Mouse (Mus musculus): ENCODE results near the gene M1ap.

The M1ap gene

DNA sequence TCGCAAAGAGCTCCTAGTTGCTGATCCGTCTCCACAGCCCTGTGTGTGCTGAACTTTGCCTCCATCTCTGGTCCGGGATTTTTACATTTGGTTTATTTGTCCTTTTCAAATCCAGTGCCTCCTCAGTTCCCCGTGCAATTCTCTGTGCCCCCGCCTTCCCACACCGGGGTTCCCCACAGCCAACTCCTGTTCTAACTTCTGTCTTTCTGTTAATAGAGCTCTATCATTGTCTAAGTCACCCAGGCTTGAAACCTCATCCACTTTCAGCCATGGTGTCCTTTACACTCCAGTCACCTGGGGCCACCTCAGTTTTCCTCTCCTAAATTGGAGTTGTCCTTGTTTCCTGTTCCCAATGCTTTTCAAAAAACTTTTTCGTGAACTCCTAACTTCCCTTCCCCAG, 64.6 kb downstream of the M1ap start:
- DNase-seq: no peak

DNA sequence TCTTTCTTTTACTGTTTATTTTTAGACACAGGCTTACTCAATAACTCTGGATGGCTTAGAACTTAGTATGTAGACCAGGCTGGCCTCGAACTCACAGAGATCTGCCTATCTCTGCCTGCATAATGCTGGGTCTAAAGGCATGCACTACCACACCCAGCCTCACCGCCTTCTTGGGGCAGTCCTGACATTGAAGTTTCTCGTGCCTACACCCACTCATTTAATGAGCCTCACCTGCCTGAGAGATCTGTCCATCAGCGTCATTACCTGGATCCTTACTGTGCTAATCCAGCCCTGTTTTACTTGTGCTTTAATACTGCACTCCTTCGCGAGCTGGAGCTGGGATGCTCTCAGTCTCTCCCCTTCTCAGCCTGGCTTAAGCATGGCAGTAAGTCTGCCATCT, 65.1 kb downstream of the M1ap start:
- DNase-seq: no peak

DNA sequence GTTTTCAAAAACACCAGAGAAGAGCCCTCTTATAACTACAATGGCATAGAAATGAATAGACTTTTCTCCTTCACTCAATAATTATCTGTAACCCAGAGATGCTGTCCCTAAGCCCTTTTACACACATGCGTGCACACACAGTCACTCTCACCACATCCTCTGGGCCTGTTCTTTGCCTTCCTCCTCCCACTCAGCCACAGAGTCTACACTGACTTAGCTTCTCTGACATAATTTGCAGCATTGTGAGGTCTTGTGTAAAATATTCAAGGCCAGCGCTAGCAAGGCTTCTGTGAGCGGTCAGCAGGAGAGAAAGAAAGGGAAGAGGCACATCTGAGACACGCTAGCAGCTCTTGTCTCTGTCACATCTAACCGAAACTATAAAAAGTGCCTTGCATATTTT, 66.7 kb downstream of the M1ap start:
- DNase-seq: no peak

DNA sequence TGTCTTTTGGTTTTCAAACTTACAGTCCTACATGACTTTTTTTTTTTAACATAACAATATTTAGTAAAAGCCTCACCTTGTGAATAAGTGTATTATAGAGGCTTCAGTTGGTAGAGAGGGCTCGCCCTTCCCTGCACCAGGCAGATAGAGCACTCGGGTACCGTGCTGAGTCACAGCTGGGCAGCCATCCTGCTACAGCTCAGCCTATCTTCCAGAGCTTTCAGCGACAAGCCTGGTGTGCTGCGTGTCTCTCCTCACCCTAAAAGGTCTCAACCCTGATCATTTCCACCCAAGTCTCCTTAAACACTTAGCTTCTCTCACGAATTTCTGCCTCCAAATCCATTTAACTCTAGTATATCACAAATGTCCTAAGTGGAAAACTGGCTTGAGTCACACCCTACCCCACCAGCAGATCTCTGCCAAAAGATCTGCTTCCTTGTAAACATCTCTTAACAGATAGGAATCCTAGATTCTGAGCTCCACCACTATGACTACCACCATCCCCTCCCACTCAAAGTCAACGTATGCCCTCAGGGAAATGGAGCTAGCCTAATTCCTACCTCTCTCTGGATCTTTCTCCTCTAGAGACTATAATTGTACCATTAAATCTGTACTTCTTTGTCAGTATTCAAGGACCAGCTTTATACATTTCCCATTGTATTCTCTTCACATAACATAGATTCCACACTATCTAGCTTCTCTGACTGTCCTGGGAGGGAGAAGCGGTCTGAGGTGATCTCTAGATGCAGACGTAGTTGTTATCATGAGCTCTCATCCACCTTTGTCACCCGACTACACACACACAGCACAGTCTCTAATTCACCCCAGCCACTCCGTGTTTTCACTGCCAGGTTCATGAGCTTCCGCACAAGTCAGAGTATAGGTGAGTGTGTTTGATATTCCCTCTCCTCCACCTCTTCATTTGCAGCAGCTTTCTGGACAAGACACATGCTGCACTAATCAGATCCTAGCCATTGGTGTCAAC, 68.1 kb downstream of the M1ap start:
- no peak for DNase-seq

DNA sequence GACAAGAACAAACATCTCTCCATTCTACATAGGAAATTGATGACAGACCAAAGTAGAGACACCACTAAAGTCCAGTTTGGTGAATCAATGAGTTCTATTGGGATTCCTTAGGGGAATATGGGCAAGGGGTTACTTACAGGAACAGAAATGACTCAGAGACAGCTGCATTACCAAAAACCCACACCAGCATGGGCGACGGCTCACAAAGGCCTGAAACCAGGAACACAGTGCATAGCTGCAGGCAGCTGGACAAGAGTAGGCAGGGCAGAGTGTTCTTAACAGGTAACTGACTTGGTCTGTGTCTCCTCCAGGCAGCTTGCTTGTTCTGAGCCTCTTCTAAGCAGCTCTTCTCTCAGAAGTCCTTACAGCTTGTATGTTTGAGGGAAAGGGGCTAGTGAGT, 69.0 kb downstream of the M1ap start:
- DNase-seq: no peak

DNA sequence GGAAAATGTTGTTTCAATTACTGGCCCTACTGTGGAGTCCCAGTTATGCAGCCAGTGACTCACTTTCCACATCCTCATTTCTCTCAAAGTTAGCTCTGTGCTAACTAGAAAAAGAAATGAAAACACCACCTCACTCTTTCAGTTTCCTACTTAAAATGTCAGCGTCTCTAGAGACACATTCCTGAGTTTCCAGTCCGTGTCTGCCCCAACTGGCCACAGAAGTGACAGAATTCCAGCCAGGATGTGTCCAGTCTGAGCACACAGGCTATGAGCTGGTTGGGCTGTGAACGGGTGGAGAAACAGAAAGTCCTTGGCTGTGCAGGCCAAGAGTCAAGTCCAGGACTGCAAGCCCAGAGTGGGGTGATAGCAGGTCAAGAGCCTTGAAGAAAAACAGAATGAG, 70.5 kb downstream of the M1ap start:
- DNase-seq: no peak

DNA sequence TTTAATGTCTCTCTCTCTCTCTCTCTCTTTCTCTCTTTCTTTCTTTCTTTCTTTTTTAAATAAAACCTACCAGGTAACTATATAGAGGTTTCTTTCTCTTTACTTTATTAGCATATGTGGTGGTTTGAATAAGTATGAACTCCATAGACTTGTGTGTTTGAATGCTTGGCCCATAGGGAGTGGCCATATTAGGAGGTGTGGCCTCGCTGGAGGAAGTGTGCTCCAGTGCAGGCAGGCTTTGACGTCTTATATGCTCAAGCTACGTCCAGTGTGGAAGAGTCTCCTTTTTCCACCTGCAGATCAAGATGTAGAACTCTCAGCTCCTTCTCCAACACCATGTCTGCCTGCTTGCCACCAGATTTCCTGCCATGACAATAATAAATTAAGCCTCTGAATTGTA, 72.3 kb downstream of the M1ap start:
- DNase-seq: no peak

DNA sequence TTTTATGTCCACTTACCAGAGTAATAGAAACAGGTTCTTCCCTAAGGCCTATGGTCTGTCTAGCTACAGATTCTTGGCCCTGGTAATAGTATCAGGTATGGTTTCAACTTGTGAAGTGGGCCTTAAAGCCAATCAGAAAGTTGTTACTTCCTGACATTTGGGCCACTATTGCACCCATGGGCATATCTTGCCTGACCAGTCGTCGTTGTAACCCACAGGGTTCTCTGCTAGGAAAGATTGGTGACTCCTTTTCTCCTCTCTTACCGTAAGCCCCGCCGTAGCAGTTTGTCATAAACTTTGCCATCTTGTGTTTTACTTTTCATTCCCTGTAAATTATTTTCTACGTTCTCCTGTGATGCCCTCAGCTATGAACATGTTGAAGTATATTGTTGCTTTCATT, 73.4 kb downstream of the M1ap start:
- no peak for DNase-seq

DNA sequence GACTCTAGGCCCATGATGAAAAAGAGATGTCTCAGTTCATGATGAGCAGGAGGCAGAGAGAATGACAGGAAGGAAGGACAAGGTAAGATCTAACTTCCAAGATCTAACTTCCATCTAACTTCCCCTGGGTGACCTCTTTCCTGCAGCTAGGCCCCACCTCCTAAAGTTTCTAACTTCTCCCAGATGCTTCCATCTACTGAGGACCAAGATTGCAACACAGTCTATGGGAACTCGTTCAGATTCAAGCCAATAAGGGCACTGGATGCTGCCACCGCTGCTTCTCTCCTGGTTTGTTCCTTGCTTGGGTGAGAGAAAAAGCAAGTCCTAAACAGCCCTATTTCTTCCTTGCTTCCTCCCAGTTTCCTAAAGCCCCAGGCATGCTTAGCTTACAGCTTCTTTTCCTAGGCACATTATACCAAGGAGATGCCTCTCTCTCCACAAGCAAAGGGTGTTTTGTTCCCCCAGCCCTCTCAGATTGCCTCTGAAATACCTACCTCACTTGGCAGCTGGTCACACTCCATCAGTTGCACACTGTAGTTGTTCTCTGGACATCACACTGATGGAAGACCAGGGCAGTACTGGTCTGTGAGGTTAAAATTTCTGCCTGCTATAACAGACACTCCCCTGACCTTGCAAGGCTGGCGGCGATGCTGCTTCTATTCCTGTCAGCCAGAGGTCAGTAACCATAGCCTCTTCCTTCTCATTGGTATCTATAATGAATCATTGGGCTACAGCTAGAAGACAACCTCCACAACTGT, 74.3 kb downstream of the M1ap start:
- DNase-seq: no peak

DNA sequence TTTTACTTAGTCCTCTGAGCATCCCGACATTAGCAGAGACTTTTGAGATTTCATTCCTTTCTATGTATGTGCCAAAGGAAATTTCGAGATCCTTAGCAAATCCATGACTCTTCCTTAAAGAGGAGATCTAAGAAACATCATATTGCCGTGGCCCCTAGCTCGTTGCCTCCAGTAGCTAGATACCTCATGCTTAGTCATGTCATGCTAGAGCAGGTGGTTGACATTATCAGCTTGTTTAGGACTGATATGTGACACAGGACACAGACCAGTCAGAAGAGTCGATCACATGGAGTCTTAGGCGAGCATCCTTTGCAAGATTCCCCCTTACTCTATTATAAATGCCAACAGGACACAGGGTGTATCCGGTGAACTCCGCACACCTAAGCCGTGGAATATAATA, 76.3 kb downstream of the M1ap start:
- no peak for DNase-seq

DNA sequence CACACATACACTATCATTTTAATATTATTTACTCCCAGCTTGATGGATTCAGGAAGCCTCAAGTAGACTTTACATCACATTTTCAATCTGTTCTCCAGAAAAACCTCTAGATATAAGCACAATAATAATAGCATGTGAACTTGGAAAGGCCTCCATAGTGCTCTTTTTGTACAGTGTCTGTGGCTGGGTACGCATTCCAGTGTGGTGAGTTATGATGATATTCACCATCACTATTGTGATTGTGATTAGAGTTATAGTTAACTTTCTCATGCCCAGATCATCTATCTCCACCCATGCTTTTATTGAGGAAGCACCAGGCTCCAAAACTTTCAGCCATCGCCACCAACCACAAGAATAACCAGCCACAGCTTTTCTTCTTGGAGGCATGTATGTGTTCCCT, 77.1 kb downstream of the M1ap start:
- no peak for DNase-seq

DNA sequence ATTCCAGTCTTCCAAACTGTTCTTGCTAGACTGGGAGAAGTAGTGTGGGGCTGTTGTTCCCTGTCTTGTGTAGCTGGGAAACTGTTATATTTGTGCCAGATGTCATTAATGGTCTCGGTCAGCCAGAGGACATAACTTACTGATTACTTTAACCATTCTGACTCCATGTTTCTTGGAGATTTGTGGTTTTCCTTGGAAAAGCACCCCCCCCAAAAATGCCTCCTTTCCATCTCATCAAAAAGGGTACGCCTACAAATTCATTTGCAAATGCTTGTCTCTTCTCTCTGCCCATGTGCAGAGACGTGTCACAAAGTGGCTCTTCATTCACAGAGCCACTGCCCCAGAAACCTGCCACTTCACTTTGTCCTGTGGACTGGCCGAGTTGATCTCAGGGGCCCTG, 77.7 kb downstream of the M1ap start:
- DNase-seq: no peak

DNA sequence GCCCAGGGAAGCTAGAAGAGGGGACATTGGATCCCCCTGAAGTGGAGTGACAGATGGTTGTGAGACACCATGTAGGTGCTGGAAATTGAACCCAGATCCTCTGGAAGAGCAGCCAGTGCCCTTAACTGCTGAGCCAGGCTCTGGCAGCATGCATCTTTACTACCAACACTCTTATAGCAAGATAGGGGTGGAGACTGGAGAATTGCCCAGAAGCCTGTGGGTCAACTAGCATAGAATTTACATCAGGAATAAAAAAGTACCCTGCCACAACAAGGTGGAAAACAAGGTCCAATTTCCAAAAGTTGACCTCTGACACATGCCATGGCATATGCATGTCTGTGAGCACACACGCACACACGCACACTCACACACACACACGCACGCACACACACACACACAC, 78.5 kb downstream of the M1ap start:
- no peak for DNase-seq

DNA sequence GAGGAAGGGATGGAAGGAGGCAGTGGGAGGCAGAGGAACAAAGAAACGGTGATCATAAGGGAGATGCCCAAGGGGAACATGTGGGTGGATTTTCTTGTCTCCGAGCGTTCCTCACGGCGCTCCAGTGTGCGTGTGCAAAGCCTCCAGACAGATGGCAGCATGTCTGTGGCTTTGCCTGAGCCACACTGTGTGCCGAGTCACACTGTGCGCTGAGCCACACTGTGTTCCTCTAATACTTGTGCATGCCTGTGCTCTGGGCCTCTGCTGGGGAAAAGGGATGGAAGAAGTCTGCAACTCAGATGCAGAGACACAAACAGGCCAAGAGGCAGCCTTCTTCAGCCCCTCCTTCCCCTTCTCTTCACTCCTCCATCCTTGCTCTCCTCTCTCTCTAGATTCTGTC, 80.6 kb downstream of the M1ap start:
- no peak for DNase-seq

DNA sequence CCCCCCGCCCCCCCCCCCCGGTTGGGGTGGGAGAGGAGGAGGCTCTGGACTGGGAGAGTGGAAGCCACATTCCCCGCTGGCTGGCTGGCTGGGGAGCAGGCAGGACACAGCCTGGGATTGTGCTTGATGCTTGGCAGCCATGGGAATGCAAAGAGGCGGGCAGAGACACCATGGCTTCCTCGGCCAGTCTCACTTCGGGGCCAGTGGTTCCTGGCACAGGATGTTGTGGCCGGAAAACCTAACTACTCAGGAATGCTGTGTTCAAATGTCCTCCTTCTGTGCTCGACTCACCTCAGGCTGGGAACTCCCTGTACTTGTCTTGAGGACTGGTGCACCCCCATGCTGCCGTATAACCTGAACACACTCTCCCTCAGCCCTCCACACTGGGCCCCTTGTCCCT, 81.0 kb downstream of the M1ap start:
- no peak for DNase-seq

DNA sequence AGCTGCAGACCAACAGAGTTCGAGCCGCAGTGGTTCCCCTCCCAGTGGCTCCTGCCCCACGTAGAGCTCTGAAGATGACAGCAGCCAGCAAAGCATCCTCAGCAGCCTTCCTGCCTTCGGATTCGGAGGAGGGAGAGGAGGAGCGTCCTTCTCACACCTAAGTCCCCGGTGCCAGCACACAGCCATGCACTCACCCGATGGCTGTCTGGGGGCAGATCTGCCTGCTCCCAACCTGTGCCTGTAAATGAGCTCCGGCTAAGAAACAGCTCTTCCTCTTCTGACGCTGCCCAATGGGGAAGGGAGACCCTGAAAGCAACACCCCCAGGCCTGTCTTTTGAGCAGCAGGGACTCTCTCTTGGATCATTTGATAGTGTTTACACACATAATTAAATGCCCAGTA, 83.1 kb downstream of the M1ap start:
- no peak for DNase-seq

DNA sequence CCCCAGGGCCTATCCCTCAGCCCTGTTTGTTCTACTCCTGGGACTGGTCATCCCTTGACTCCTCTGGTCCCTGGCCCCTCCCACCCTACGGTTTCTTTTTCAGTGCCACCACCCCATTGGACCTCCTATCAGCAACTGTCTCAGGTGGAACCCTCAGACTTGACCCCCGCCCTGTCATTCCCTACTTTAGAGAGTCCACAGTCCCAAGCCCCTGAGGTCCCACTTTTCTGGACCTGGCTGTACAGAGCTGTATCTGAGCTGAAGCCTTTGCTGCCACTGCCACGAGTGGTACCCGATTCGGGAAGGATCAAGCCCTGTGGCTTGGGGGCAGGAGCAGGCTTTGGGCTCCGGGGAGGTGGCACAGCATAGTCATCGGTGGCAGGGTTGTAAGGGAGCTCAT, 84.4 kb downstream of the M1ap start:
- no peak for DNase-seq

DNA sequence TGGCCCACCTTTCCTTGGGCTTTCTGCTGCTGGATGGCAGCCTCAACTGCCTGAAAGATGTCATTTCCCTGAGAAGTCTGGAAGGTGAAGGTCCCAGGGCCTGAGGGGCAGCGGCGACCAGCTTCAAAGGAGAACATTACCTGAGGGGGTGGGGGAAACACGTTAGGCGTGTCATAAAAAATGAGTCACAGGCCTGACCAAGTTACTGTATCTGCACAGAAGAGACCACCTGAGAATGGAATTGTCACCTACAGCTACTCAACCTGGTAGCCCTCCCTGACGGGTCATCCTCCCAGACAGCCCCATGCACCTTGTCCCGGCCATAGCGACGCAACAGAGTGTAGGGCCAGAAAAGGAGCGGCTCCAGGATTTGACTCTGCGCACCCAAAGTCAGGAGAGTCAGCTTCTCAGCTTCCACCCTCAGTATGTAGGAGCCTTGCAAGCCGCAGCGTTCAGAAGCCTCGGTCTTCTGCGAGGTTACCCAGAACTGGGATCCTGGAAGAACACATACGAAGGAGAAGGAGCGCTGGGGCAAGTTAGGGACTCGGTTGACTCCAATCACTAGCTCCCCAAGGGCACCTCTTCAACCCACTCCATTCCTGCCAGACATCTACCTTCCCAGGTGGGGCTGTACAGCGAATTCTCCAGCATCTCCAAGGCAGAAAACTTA, 85.4 kb downstream of the M1ap start:
- DNase-seq: no peak

DNA sequence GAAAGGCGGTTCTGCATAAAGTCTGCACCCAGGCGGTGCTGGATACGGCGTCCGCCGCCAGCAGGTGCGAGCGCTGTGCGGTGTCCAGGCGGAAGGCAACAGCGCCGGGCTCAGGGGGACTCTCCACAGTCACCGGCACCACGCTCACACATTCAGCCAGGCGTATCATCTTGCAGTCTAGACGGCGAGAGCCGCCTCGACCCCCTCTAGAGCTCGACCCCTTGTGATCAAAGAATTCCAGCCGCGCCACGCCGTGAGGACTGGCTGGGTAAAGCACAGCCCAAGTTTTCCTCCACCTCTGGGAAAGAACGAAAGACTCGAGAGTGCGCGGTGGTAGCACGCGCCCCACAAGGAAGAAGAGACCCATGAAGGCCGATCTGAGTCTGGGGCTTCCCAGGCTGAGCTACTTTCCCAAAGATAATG, 86.1 kb downstream of the M1ap start:
- DNase-seq: no peak

DNA sequence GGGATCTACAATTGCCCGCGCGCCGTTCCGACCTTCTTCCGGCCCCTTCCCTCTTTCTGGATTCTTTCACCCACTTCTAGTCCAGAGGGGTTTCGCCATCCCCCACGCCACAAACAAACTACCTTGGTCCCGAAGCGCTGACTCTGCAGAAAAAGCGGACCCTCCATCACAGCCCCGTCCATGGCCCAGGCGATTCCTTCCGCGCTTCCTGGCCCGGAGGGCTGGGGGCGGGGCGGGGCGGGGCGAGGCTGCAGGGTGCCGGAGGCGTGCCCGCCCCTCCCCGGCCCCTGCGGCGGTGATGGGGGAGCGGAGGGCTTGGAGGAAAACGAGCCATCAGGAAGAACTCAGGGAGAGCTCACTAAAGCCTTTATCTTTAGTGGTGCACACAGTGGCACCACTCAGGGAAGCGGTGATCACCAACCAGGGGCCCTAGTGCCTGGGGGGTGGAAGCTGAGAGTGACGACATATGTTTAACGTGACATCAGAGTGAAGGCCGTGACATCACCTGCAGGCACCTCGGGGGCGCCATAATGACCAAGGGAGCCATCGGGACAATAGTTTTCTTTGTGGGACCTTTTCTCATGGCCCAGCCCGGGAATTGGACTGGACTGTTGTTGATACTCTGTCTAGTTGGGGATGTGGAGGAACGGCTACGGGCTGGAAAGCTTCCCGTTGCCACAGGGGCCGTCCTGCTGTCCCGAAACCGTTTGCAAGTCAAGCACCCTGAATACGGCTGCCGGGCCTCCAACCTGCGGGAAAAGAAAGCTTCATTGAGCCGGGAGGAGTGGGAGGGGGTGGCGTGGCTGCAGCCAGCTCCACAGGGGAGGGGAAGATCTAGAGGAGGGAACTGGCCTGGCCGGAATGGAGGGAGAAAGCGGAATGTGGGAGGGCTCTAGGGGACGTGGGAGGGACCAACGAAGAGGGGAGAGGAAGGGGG, 86.8 kb downstream of the M1ap start, which contains the start of the genes Dok1 and Loxl3:
Gene Dok1 (minus strand): TSS at position 223 of the 937 bp plus-strand sequence.
Gene Loxl3 (plus strand): TSS at position 925 of the 937 bp plus-strand sequence.
- no peak for DNase-seq

DNA sequence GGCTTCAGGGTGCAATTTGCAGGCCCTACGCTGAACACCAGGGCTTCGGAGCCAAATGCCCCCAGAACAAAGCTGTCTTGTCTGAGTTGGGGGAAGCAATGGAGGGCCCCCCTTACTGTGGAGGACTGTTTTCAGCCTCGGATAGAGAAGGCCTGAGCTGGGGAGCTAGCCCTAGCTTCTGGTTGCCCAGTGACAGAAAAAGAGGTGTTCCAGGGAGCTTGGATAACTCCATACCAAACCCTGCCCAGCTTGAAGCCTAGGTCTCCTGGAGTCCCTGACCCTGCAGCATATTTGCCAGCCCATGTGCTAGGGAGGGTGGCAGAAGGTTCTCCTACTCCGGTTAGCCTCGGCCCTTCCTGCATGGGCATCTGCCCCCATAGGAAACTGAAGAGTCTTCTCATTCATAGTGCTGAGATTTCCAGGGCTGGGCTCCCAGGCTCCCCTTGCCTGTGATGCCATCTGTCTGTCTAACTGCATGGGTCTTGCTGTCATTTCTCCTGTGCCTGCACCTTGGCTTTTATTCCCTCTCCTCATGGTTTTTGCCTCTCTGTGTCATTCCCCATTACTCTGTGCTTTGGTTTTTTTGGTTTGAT, 87.9 kb downstream of the M1ap start:
- DNase-seq: no peak

DNA sequence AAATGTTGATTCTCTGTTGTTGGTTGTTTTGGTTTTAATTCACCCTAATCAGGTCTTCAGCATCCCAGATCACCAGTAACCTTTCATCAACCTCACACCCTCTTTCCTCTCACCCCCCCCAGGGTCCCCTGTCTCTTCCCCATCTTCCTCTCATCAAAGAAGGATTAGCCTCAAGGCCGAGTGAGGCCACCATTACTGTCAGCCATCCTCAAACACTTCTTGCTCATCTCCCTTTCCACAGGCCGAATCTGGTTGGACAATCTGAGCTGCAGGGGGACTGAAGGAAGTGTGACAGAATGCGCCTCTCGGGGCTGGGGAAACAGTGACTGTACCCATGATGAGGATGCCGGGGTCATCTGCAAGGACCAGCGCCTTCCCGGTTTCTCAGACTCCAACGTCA, 90.5 kb downstream of the M1ap start:
- DNase-seq: no peak

Data from layer of hippocampus, adult 9-11 months (tissue).